Mouse (Mus musculus): Measurements from ENCODE around the gene Col8a1. TPM values are rescaled to one million over a fixed set of nuclear protein-coding genes. Genes with fewer than 3 reads are reported as not detected.
A peak's percentile ranks its signal among the peaks of the same experiment; 100 is the strongest.

Gene Col8a1
- polyA plus RNA-seq (2012; rRNA removed) = 0.03 and 0.07 TPM in 2 replicates
- 0.01 and 0.06 TPM in 2 replicates for polyA plus RNA-seq (2014; fragmentation: Nextera tagmentation; extraction: Ambion mirVana)

GRCm38 (mm10) chr16:57754526-57755125, at the start of gene Col8a1:
Gene Col8a1, minus strand, starts transcription at chr16:57754737.
- DNase-seq (ENCODE audit: low read depth in 3 of 3, low spot score in 3 of 3) = no peak
- Histone ChIP-seq H3K4me2 (ENCODE audit: low read depth) (peak within 1 kb of the TSS; percentile 32), H3K4me3 (ENCODE audit: insufficient read depth in 1 of 2, low read depth in 2 of 2, low read length in 2 of 2) (no peak within 1 kb of the TSS), H3K9me3 (ENCODE audit: control insufficient read depth, low read length) (no peaks in the 10 kb centered on the region), H3K27me3 (ENCODE audit: control insufficient read depth, insufficient read depth, low read length) (no peaks in the 10 kb centered on the region), H3K4me1 (replicated peaks; ENCODE audit: control insufficient read depth in 2 of 2, insufficient read depth in 2 of 2, low read length in 1 of 2) (no peaks in the 10 kb centered on the region), H3K27ac (no peak within 1 kb of the TSS), H3K9ac (replicated peaks) (no peak within 1 kb of the TSS), H3K36me3 (replicated peaks; ENCODE audit: control insufficient read depth, insufficient read depth, low read depth) (no peaks in the 10 kb centered on the region)
- TF ChIP-seq CTCF (IDR thresholded peaks at IDR 0.05; ENCODE audit: low read depth) (no peak), EP300 (IDR thresholded peaks at IDR 0.05; ENCODE audit: low read depth) (no peak)
- no peak for ATAC-seq (ENCODE audit: insufficient read depth)
- WGBS (ENCODE audit: insufficient replicate concordance) = 2% methylated on average over 19 of the region's 19 CpGs

DNA sequence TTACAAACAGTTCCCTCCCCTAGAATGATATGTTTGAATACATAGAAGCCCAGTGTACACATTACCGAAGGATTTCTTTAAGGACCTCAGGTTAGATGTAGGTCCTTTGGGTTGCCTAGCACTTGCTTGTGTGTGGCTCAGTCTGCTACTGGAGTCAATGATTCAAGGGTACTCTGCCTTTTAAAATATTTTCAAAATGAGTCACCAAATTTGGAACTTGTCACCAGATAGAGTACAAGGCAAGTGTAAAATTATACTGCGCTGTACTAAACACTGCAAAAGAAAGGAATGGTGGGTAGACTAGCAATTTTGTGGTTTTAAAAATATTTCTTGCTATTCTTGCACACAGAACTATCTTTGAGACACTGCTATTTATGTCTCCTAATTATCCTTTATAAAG, 47.3 kb upstream of the Col8a1 start:
- Histone ChIP-seq H3K36me3 (replicated peaks; ENCODE audit: control insufficient read depth, insufficient read depth, low read depth) (no peaks in the 10 kb centered on the region), H3K27ac (no peak overlapping the region), H3K27me3 (ENCODE audit: control insufficient read depth, insufficient read depth, low read length) (no peaks in the 10 kb centered on the region), H3K4me2 (ENCODE audit: low read depth) (no peak overlapping the region), H3K9ac (replicated peaks) (no peak overlapping the region), H3K9me3 (ENCODE audit: control insufficient read depth, low read length) (no peaks in the 10 kb centered on the region), H3K4me1 (replicated peaks; ENCODE audit: control insufficient read depth in 2 of 2, insufficient read depth in 2 of 2, low read length in 1 of 2) (no peaks in the 10 kb centered on the region), H3K4me3 (ENCODE audit: insufficient read depth in 1 of 2, low read depth in 2 of 2, low read length in 2 of 2) (no peak overlapping the region)
- 75% methylated on average over 2 of the region's 2 CpGs for WGBS (ENCODE audit: insufficient replicate concordance)
- no peak for TF ChIP-seq EP300 (IDR thresholded peaks at IDR 0.05; ENCODE audit: low read depth)
- no peak for TF ChIP-seq CTCF (IDR thresholded peaks at IDR 0.05; ENCODE audit: low read depth)
- ATAC-seq (ENCODE audit: insufficient read depth) (no peak), DNase-seq (ENCODE audit: low read depth in 3 of 3, low spot score in 3 of 3) (no peak)

- Histone ChIP-seq H3K27me3 (ENCODE audit: control insufficient read depth, insufficient read depth, low read length) (no peaks in the 10 kb centered on the region), H3K4me1 (replicated peaks; ENCODE audit: control insufficient read depth in 2 of 2, insufficient read depth in 2 of 2, low read length in 1 of 2) (no peaks in the 10 kb centered on the region), H3K27ac (no peak overlapping the region), H3K9ac (replicated peaks) (no peak overlapping the region), H3K36me3 (replicated peaks; ENCODE audit: control insufficient read depth, insufficient read depth, low read depth) (no peaks in the 10 kb centered on the region), H3K9me3 (ENCODE audit: control insufficient read depth, low read length) (no peaks in the 10 kb centered on the region), H3K4me2 (ENCODE audit: low read depth) (no peak overlapping the region), H3K4me3 (ENCODE audit: insufficient read depth in 1 of 2, low read depth in 2 of 2, low read length in 2 of 2) (no peak overlapping the region)
- 47% methylated on average over 6 of the region's 6 CpGs for WGBS (ENCODE audit: insufficient replicate concordance)
- ATAC-seq (ENCODE audit: insufficient read depth) = no peak
- TF ChIP-seq EP300 (IDR thresholded peaks at IDR 0.05; ENCODE audit: low read depth) (no peak), CTCF (IDR thresholded peaks at IDR 0.05; ENCODE audit: low read depth) (no peak)
- no peak for DNase-seq (ENCODE audit: low read depth in 3 of 3, low spot score in 3 of 3)
Observed at GRCm38 (mm10) chr16:57796321-57796720, 41.8 kb upstream of the Col8a1 start.

DNA sequence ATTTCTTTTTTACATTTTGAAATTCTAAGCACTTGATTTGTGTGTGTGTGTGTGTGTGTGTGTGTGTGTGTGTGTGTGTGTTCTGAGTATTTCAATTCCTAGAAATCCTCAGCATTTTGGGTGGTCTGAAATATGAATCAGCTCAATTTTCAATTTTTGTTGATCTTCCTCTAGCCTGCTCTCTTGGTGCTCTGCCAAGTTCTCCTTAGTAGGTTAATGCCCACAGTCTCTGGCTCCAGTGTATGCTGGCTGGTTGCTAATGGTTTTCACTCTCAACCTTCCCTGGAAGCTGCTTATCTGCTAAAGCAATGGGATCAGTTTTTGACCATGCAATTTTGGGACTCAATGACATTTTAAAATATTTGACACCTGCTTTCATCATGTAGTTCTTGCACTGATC, 24.5 kb upstream of the Col8a1 start:
- DNase-seq (ENCODE audit: low read depth in 3 of 3, low spot score in 3 of 3) (no peak), ATAC-seq (ENCODE audit: insufficient read depth) (no peak)
- Histone ChIP-seq H3K27ac (no peak overlapping the region), H3K27me3 (ENCODE audit: control insufficient read depth, insufficient read depth, low read length) (no peaks in the 10 kb centered on the region), H3K9ac (replicated peaks) (no peak overlapping the region), H3K36me3 (replicated peaks; ENCODE audit: control insufficient read depth, insufficient read depth, low read depth) (no peaks in the 10 kb centered on the region), H3K4me2 (ENCODE audit: low read depth) (no peak overlapping the region), H3K9me3 (ENCODE audit: control insufficient read depth, low read length) (no peaks in the 10 kb centered on the region), H3K4me1 (replicated peaks; ENCODE audit: control insufficient read depth in 2 of 2, insufficient read depth in 2 of 2, low read length in 1 of 2) (no peaks in the 10 kb centered on the region), H3K4me3 (ENCODE audit: insufficient read depth in 1 of 2, low read depth in 2 of 2, low read length in 2 of 2) (no peak overlapping the region)
- TF ChIP-seq EP300 (IDR thresholded peaks at IDR 0.05; ENCODE audit: low read depth) (no peak), CTCF (IDR thresholded peaks at IDR 0.05; ENCODE audit: low read depth) (no peak)

DNA sequence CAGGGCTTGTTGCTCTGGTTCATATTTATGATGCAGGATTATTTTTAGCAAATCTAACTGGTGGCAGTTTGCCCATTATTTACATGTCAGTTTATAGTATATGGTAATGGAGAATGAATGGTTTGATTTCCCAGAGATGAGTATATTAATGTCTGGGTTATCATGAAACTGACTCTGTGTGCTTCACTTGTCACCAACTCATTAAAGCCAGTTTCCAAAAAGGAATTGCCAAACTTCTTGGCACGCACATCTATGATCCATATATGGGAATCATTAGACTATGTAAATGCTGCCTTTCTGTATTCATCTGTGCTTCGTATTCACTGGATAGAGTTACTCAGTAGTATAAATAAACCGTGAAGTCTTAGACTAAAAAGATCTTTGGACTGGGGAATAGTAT, 11.1 kb upstream of the Col8a1 start:
- no peak for ATAC-seq (ENCODE audit: insufficient read depth)
- TF ChIP-seq EP300 (IDR thresholded peaks at IDR 0.05; ENCODE audit: low read depth) = no peak
- no peak for TF ChIP-seq CTCF (IDR thresholded peaks at IDR 0.05; ENCODE audit: low read depth)
- no peaks in the 10 kb centered on the region for H3K4me1 ChIP-seq (replicated peaks; ENCODE audit: control insufficient read depth in 2 of 2, insufficient read depth in 2 of 2, low read length in 1 of 2)
- no peak overlapping the region for H3K4me3 ChIP-seq (ENCODE audit: insufficient read depth in 1 of 2, low read depth in 2 of 2, low read length in 2 of 2)
- H3K9ac ChIP-seq (replicated peaks) = no peak overlapping the region
- WGBS (ENCODE audit: insufficient replicate concordance) = 62% methylated on average over 3 of the region's 3 CpGs
- H3K27me3 ChIP-seq (ENCODE audit: control insufficient read depth, insufficient read depth, low read length) = no peaks in the 10 kb centered on the region
- H3K9me3 ChIP-seq (ENCODE audit: control insufficient read depth, low read length) = no peaks in the 10 kb centered on the region
- H3K27ac ChIP-seq = no peak overlapping the region
- no peak for DNase-seq (ENCODE audit: low read depth in 3 of 3, low spot score in 3 of 3)
- H3K36me3 ChIP-seq (replicated peaks; ENCODE audit: control insufficient read depth, insufficient read depth, low read depth) = no peaks in the 10 kb centered on the region
- no peak overlapping the region for H3K4me2 ChIP-seq (ENCODE audit: low read depth)
